Mouse (Mus musculus) heart, postnatal 36 days (tissue): Measurements from ENCODE around the gene Treml2. TPM values are rescaled to one million over a fixed set of nuclear protein-coding genes. Genes with fewer than 3 reads are reported as not detected.

Experiments used
- DNase-seq, 2 experiments: peaks; one replicate each; pipeline ENCODE4 v3.0.0; 2021 to 2022
- intact Hi-C: fragments of 180-260 bp; cut with DNase I; formaldehyde crosslinking; loops from one replicate; pipeline ENCODE4 v1.15.1; 2025
- total RNA-seq, 2 experiments: library from RNA; stranded (reverse); gene quantifications; 2 replicates each; pipeline ENCODE4 v1.2.3; 2021

The Treml2 gene
- under 1 TPM; 0.58 to 0.62 TPM for total RNA-seq

DNA sequence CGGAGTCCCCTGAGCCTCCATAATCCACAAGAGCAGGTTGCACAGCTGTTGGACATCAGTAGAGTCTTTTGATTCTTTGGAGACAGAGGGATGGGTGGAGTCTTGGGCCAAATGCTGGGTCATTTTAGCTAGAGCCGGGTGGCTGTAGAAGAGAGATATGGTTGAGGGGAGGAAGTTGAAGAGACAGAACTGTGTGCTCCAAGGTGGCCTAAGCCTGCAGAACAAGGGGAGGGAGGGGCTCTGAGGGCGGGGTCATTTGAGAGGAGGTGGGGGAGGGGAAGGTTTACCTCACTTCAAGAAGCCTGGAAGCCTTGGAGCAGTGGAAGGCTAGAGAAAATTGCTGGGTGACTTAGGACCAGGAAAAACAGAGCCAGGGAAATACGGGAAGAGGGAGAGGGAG lies at the start of gene Treml2:
Treml2 (plus strand) TSS at position 296 of the 400 bp plus-strand sequence.
- intact Hi-C loops: no loop called here

DNA sequence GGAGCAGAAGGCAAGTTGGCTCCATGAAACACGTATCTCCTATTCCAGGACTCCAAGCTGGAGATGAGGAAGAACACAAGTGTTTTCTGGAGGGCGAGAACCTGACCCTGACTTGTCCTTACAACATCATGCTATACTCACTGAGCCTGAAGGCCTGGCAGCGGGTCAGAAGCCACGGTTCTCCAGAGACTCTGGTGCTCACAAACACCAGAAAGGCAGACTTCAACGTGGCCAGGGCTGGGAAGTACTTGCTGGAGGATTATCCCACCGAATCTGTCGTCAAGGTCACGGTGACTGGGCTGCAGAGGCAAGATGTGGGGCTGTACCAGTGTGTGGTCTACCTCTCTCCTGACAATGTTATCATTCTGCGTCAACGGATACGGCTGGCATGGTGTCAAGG lies 49.8 kb upstream of the Treml2 start:
- DNase-seq: no peak
- intact Hi-C loops: no loop called here

More for the DNA sequence above, at the start of gene Treml2:
- no peak for DNase-seq

DNA sequence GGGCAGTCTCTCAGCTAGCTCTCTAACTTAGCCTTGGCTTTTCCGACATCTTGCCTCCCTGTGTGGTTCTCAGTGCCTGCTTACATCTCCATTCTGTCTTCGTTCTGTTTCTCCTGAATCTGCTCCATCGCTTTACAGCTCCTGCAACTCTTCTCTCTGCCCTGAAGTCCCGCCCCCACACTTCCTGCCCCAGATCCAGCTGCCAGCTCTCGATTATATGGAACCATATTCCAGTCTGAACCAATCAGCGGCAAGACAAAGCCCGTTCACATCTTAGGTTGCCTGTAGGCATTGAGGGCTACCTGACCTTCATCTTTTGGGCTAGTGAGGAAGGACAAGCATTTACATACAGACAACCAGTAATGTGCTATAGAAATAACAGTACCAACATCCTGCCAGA lies 48.7 kb upstream of the Treml2 start:
- DNase-seq: no peak
- intact Hi-C loops: no loop called here

DNA sequence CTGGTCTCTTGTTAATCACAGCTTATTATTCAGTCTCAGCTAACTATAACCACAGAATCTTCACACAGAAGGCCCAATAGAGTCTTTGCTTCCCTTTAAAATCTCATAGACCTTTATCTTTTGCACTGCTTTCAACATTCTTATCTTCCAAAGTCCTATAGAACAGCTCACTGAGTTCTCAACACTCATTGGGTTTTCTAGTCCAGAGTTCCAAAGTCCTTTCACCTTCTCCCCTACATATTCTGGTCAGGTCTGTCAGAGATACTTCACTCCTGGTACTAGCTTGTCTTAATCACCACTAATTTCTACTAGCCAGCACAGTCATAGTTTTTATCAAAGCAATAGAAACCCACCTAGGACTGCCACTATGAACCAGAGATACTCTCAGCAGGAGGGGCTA lies 42.7 kb upstream of the Treml2 start:
- intact Hi-C loops: no loop called here
- DNase-seq: no peak

DNA sequence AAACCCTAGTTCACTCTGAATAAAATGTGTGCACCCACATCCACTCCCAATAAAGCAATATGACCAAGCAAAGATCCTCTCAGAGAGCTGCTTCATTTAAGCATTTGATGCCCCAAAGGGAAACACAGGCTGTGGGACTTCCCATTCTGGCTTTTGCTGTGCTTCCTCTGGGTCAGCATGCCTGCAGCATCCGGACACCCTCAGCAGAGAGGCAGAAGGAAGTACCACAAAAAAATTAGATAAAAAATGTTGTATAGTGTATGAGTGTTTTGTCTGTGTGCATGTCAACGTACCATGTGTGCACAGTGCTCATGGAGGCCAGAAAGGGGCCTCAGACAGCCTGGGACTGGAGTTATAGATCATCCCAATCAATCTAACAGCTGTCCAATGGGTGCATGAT lies 37.4 kb upstream of the Treml2 start:
- intact Hi-C loops: no loop called here
- no peak for DNase-seq

DNA sequence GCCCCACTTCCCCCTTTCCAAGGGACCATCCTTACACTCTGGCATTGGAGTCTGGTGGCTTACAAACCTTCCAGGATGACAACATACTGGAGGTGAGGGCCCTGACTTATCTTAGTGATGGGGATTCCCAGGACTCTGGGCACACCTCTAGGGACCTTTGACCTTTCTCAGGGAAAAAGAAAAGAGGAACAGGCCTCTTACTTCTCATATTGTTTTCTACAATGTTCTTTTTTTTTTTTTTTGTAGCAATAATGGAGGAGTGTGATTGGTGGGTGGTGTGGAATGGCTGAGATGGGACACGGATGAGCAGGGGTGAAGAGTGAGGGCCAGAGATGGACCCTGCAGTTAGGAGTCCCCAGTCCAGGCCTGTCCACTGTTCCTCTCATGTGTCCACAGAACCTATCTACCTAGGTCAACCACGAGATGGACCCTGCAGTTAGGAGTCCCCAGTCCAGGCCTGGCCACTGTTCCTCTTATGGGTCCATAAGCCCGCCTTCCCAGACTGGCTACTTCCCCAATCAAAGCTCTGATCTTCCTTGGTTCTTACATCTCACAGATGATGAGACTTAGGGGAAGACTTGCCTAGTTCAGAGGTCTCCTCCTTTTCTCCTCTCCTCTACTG lies 35.4 kb upstream of the Treml2 start, which contains the start of gene Treml4:
Treml4 (plus strand) TSS at position 555 of the 622 bp plus-strand sequence.
- intact Hi-C loops: no loop called here
- no peak for DNase-seq

DNA sequence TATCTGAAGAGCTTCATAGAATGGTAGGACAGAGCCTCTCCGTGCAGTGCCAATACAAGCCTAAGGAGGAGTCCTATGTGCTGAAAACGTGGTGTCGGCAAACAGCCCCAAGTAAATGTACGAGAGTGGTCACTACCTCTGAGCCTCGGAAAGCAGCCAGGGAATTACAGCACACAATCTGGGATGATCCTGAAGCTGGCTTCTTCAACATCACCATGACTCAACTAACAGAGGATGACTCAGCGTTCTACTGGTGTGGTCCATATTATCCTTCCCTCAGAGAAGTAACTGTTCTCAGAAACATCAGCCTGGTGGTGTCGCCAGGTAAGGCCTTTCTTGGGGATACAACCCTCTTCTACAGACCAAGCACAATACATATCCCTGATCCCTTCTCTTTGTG lies 34.6 kb upstream of the Treml2 start:
- intact Hi-C loops: no loop called here
- no peak for DNase-seq

DNA sequence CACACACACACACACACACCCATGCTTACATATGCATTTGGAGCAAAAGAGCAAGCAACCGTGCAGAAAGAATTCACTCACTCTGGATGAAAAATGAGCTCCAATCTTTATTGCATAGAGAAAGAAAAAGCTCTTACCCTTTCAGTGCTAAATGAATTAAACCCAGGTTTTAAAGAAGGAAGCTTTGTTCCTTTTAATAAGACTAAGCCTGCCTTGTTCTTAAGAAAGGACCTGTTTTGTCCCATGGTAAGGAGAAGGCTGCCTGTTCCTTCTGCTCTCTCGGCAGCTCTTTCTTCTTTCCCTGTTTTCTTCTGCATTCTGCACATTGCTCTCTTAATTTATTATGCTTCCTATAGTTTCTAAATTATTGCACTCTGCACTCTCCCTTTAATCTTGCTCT lies 33.2 kb upstream of the Treml2 start:
- intact Hi-C loops: no loop called here
- no peak for DNase-seq

DNA sequence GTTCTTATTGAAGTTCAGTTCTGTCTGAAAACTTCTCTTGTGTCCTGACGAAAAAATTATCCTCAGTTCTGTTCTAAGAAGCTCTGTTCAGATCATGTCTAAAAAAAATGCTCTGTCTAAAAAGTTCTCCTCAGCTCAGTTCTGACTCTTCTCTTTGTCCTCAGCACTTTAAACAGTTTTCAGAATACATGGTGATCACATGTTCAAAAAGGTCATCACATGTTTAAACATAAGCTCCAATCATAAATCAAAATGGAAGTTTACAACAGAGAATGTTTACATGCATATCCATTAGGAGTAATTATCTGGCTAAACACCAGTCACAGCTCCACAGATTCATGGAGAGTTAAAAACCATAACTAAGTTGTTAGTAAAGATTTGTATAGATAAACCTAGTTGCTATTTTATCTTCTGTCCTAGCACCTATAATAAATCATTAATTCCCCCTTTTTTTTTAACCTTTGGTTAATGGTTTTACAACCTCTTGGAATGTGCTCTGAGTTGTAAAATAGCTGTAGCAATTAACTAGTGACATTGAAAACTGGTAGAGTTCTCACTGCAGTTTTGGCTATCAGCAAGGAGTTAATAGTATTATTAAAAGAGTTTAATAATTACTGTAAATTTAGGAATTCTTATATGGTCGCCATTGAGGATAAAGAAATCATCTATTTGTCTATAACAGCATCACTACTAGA lies 32.5 kb upstream of the Treml2 start:
- intact Hi-C loops: no loop called here
- DNase-seq: no peak

DNA sequence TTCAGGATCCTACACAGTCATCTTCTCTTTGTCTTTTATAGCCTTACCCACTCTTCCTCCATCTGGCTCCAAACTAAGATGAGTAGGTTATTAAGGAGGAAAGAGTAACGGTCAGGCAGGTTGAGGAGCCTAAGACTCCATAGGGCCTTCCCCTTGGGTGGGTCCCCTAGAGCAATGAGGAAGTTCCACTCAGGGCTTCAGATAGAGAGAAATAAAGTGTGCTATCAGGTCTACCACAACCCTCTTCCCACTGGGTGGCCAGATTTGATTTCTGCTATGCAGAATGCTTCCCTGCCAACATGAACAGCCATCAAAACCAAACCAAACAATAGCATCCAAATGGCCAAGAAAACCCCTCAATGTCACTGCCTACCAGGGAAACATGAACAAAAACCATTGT lies 31.7 kb upstream of the Treml2 start:
- intact Hi-C loops: no loop called here

DNA sequence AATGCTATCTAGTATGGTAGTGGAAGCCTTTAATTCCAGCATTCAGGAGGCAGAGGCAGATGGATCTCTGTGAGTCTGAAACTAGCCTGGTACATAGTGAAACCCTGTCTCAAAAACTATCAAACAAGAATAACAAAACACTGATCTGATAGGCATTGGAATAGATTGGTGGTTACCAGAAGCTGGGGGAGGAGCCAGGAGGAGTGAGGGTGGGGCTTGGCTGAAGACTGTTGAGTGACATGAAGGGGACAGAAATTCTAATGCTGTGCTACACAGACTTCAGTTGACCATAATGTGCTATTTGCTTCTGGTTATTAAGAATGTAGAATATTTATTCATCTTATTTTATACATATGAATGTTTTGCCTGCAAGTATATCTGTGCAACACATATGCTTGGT lies 31.0 kb upstream of the Treml2 start:
- no peak for DNase-seq
- intact Hi-C loops: no loop called here

More for the DNA sequence above, 31.7 kb upstream of the Treml2 start:
- DNase-seq: no peak

DNA sequence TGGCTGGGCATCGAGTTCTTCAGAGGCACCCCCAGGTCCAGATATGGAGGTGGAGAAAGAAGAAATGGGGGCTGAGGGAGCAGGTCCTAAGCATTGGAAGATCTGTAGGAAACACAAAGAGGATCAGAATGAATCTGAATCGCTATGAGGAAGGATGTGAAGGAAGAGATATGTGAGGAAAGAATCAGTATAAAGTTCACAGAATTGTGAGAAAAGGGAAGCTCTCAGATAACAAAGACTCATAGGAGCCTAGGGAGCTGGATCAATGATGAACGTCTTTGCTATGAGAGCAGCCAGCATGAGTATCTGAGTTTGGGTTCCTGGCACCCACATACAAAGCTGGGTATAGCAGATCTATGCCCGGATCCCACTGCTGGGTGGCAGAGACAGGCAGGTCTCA lies 29.5 kb upstream of the Treml2 start:
- intact Hi-C loops: no loop called here
- DNase-seq: no peak

DNA sequence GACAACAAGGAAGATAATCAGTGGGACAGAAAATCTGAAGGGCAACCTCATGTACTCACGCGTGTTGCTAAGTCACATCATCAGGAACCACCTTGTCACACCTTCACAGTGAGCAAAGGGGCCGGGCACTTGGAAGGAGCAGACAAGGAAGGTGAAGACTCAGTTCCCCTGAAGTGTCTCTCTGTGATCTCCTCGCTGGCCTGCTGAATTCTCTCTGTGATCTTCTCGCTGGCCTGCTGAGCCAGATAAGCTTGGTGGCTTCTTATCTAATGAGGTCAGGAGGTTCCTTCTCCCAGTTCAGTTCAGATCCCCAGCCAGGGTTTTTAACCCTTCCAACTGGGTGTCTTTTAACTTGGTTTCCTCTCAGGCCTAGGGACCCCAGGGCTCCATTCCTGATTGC lies 27.1 kb upstream of the Treml2 start:
- intact Hi-C loops: no loop called here

DNA sequence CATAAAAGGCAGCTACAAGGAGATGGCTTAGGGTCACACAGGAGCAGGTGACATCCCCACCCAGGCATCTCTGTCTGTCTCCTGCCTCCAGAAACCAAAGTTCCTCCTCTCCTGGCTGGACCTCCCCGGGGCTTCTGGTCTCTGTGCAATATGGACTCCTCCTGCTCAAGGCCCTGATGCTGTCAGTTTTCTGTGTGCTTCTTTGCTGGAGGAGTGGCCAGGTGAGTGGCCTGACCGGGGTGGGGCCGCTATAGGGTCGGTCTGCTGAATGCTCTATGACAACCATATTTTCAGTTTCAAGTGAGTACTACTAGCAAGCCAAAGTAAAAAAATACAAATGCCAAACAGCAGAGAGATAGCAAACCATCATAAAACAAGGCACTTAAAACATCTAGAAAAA lies 26.7 kb upstream of the Treml2 start:
- no peak for DNase-seq
- intact Hi-C loops: no loop called here

More for the DNA sequence above, 27.1 kb upstream of the Treml2 start:
- no peak for DNase-seq

DNA sequence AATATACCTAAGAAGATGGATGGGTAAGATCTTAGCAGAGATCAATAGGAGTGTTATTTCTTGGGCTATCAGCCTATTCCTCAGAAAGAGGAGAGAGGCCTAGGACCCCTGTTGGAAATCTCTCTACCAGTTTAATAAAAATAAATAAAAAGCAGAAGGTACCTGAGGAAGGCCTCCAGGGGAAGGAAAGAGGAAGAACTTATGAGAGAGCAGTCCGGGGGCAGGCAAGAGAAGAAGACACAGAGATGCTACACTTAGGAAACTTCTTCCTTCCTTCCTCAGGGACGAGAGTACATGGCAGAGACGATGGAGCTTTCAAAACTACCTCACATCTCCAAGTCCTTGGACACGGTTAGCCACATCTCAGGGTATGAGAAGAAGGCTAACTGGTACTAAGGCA lies 25.2 kb upstream of the Treml2 start:
- DNase-seq: no peak
- intact Hi-C loops: no loop called here

DNA sequence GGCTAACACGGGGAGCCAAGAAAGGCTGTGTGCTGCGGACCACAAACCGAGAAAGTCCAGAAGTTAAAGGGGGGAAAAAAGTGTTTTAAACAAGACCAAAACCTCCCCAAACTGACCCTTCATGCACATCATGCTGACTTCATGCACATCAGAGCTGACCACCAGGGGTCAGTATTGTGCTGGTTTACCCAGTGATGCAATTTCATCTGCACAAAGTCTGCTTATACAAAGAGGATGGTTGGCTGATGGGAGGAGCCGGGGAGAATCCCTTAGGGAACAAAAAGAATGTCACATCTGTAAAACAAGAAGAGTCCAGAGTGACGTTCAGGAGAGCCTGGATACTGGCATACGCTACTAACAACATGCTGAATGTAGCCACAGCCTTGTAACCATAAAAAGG lies 24.4 kb upstream of the Treml2 start:
- DNase-seq: peak; percentile 80
- intact Hi-C loops: loop anchor here (1.0 to 5.0 kb wide), 3 partner anchors 62 to 327 kb away; partner anchors contain the start of gene Nfya

DNA sequence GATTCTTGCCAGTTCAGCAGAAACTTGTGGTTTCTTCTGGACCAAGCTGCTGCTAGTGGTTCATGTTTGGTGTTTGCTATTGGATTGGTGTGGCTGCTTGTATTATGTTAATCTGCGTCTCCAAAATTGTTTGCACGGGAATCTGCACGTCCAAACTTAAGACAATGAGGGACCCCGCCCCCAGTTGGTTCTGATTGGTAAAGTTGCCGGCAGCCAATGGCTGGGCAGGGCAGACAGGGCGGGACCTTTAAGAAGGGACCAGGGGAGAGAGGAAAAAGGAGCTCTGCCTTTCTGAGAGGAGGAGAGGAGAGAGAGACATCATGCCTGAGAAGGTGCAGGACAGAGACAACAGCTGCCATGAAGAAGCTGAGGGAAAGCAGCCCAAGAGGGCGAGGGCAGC lies 23.6 kb upstream of the Treml2 start:
- no peak for DNase-seq
- intact Hi-C loops: loop anchor here (1.0 to 5.0 kb wide), 3 partner anchors 62 to 327 kb away; partner anchors contain the start of gene Nfya

DNA sequence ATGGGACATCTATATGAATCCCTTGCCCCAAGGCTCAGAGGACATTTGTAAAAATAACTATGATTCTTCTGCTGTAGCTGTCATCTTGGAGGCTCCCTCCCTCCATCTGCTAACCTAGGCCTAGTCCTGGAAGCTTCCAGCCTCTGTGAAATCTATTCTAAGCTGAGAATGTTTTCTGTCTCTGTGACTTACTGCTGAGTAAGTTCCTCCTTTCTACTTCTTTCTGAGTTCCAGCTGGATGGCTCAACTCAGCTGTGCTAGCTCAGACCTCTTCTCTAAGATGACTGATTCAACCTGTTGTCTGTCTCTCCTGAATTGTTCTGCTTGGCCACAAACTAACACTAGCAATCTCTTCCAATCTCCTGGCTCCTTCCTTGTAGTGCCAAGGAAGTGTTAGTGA lies 20.9 kb upstream of the Treml2 start:
- no peak for DNase-seq
- intact Hi-C loops: loop anchor here (5.0 kb wide), 1 partner anchor 129 kb away; the partner anchor contains the start of gene Nfya

DNA sequence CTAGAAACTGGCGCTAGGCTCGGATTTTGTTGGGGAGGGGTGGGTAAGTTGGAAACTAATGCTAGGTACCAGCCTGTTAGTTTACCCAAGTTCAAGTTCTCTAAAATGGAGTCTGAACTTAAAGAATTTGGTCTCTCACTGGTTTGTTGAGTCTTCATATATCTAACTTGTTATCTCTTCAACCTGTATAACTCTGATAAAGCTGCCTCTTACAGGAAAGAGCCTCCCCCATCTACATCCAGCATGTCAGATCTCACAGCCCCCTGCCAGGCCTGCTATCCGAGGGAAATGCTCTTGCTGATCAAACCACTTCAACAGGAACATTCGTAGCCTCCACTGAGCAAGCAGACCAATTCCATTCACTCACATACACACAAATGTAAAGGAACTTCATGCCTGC lies 20.3 kb upstream of the Treml2 start:
- DNase-seq: no peak
- intact Hi-C loops: loop anchor here (5.0 kb wide), 1 partner anchor 128 kb away; the partner anchor contains the start of gene Nfya

DNA sequence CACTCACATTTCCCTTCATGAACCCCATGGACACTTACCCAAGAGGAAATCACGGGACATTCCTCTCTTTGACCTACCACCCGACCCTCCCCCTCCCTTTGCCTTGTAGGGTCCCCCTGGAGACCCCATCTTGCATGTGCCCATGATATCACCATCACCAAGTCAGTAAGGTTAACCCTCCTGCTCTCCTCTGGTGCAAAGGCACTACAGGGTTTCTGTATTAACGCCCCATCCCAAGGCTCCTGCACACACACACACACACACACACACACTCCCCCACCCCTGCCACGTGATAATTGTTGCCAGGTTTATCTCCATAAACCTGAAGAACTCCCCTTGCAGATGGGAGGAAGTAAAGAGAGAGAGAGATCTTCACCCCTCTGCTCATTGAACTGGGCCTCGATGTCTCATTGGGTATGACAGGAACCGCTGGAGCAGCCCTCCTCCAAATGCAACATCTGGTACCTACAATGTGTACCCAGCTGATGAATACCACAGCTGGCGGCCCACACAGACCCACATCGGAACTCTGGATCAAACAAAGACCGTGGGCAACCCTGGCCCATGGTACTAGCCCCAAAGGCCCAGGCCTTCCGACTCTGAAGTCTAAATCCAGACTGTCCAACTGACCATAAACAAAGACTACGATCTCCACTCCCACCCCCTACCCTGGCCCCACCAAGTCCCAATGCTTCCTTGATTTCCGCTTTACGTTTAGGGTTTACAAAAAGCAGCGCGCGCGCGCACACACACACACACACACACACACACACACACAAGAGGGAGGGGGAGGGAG lies 18.2 kb upstream of the Treml2 start:
- intact Hi-C loops: no loop called here
- no peak for DNase-seq

DNA sequence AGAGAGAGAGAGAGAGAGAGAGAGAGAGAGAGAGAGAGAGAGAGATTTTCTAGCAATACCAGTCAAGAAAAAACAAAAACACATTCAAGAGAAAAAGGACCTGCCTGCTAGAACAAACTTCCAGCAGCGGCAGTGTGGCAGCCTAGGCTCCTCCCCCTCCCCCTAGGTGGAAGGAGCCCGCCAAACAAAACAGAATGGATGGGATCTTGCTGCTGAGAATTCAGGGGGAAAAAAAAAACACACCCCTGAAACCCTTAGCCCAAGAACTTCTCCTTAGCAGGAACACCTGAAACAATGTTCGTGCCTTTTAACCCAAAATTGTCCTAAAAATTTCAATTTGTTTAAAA lies 17.6 kb upstream of the Treml2 start:
- no peak for DNase-seq
- intact Hi-C loops: no loop called here

DNA sequence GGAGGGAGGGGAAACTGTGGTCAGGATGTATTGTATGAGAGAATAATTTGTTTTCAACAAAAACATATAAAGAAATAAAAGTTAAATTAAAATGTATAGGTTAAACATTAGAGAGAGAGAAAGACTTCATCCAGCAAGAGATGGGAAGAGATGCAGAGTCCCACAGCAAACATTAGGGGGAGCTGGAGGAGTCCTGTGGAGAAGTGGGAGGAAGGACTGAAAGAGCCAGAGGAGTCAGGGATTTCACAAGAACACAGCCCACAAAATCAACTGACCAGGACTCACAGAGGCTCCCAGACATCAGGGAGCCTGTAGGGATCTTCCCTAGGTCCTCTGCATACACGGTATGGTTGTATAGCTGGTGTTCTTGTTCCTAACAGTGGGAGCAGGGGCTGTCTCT lies 12.5 kb upstream of the Treml2 start:
- intact Hi-C loops: no loop called here
- DNase-seq: no peak
